Mouse (Mus musculus) neural tube, embryonic 14.5 days (tissue): ENCODE data around the gene Trpc4ap. TPM values are rescaled to one million over a fixed set of nuclear protein-coding genes. Genes with fewer than 3 reads are reported as not detected.

Source experiments
- ATAC-seq: fragments of 200-750 bp; cut with Nextera tagmentation; 2 replicates; pipeline ENCODE4 v1.8.0; 2017; ENCODE audit warnings: low read depth, mild to moderate bottlenecking, moderate TSS enrichment, moderate library complexity
- H3K27ac ChIP-seq: fragments of 300-500 bp; sonication (generic); 2 replicates; pipeline ENCODE4 v1.5.1; 2014; ENCODE audit warnings: low read depth, mild to moderate bottlenecking, control low read depth, low read length, moderate library complexity, mixed read lengths
- H3K27me3 ChIP-seq: fragments of 300-500 bp; sonication (generic); 2 replicates; pipeline ENCODE4 v1.6.1; 2014; ENCODE audit warnings: low read length; ENCODE audit not compliant: control insufficient read depth, insufficient read depth
- H3K36me3 ChIP-seq: fragments of 300-500 bp; sonication (generic); 2 replicates; pipeline ENCODE4 v1.6.1; 2014; ENCODE audit warnings: low read length, mixed read lengths; ENCODE audit not compliant: control insufficient read depth, insufficient read depth
- H3K4me1 ChIP-seq: fragments of 300-500 bp; sonication (generic); 2 replicates; pipeline ENCODE4 v1.6.1; 2014; ENCODE audit warnings: low read length; ENCODE audit not compliant: control insufficient read depth, insufficient read depth
- H3K4me2 ChIP-seq: fragments of 300-500 bp; sonication (generic); 2 replicates; pipeline ENCODE4 v1.6.1; 2014; ENCODE audit warnings: mild to moderate bottlenecking, low read depth, low read length, control low read depth
- H3K4me3 ChIP-seq: fragments of 300-500 bp; sonication (generic); 2 replicates; pipeline ENCODE4 v1.5.1; 2014; ENCODE audit warnings: low read depth, low read length, control low read depth, mixed read lengths
- H3K9ac ChIP-seq: fragments of 300-500 bp; sonication (generic); replicated peaks from 2 replicates; pipeline ENCODE4 v1.6.1; 2014; ENCODE audit warnings: low read depth, mild to moderate bottlenecking, control low read depth, low read length, mixed read lengths
- H3K9me3 ChIP-seq: fragments of 300-500 bp; sonication (generic); 2 replicates; pipeline ENCODE4 v1.6.1; 2016; ENCODE audit warnings: low read length; ENCODE audit not compliant: control insufficient read depth
- WGBS: fragments of 180-500 bp; shearing (Covaris S2); extraction: QIAGEN DNeasy Blood & Tissue Kit; methylation state at CpG from one replicate; pipeline ENCODE4 v1.1.7; 2014; 5-methylcytosine and 5-hydroxymethylcytosine counted together
- microRNA counts: library from miRNA; unstranded; fragments of <30 nt; microRNA quantifications from one replicate; lab custom pipeline; 2016
- microRNA-seq: library from miRNA; unstranded; fragments of <30 nt; microRNA quantifications from one replicate; pipeline ENCODE4, GENCODE M21; 2016
- polyA plus RNA-seq: library from polyadenylated mRNA; unstranded; fragments of >200 nt; fragmentation: Nextera tagmentation; extraction: Ambion mirVana; gene quantifications from 2 replicates; pipeline ENCODE4 v1.2.1, GENCODE M21; 2014

Gene Trpc4ap
- polyA plus RNA-seq, 1 experiment from 2014 or later, result 165 TPM

DNA sequence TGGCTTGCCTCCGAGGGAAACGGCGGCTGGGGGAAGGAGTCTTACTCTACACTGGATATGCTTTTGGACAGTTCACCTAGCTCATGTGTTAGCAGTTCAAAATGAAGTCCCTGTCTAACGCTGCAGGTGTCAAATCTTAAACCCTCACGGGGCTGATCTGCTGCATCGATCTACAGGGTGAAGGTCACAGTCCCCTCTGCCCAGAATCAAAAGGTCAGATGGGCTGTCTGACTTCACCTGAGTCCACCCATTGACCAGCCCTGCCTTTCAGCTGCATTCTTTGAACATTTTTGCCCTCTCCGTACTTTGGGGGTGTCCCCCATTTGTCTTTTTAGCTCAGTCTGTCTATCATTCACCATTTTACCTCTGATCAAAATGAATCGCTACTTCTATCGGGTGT lies 107.1 kb downstream of the Trpc4ap start:
- no peaks in the 10 kb centered on the region for H3K9me3 ChIP-seq
- H3K27ac ChIP-seq, result no peak overlapping the region
- no peak overlapping the region for H3K9ac ChIP-seq
- H3K4me1 ChIP-seq, result no peaks in the 10 kb centered on the region
- H3K4me2 ChIP-seq, result no peak overlapping the region
- ATAC-seq, result no peak
- H3K4me3 ChIP-seq, result no peak overlapping the region
- no peaks in the 10 kb centered on the region; the same call in 1 of the 2 replicates for H3K36me3 ChIP-seq
- 86% methylated on average over 9 of the region's 9 CpGs for WGBS
- H3K27me3 ChIP-seq, result no peaks in the 10 kb centered on the region

MicroRNAs encoded within 50 kb of the gene (microRNA counts, 519-probe panel; counts per million panel counts)
- not detected for microRNA mmu-miR-499 (lab: Ali Mortazavi, UCI)

Small RNAs within 50 kb of the gene (microRNA-seq; reads per million reads assigned to microRNA genes)
- gene Mir499, result 4.6 reads per million, percentile 8 among the genes with 10 or more reads in this experiment

Other genes starting within 250 kb of the Trpc4ap start
- 31.4 and 36.0 TPM in 2 replicates for gene Ncoa6, start 218.5 kb downstream of the Trpc4ap start, polyA plus RNA-seq
- gene Acss2, start 174.4 kb downstream of the Trpc4ap start, polyA plus RNA-seq, result 30.6 and 35.0 TPM in 2 replicates
- gene Ggt7, start 174.1 kb downstream of the Trpc4ap start, polyA plus RNA-seq, result 37.7 and 52.7 TPM in 2 replicates
- 14.9 and 15.1 TPM in 2 replicates for gene Gss, start 99.6 kb downstream of the Trpc4ap start, polyA plus RNA-seq
- 0.50 and 0.52 TPM in 2 replicates for gene Myh7b, start 81.2 kb downstream of the Trpc4ap start, polyA plus RNA-seq
- gene Edem2, start 37.1 kb upstream of the Trpc4ap start, polyA plus RNA-seq, result 38.2 and 42.3 TPM in 2 replicates
- not detected in 2 replicates for gene Gm17581, start 43.5 kb upstream of the Trpc4ap start, polyA plus RNA-seq
- 1.2 and 3.9 TPM in 2 replicates for gene Procr, start 58.7 kb upstream of the Trpc4ap start, polyA plus RNA-seq
- 18.5 and 20.0 TPM in 2 replicates for gene Mmp24, start 83.0 kb upstream of the Trpc4ap start, polyA plus RNA-seq
- gene BC029722, start 127.0 kb upstream of the Trpc4ap start, polyA plus RNA-seq, result 25.1 and 33.5 TPM in 2 replicates
- 133 and 153 TPM in 2 replicates for gene Eif6, start 134.5 kb upstream of the Trpc4ap start, polyA plus RNA-seq
- 0.25 and 0.28 TPM in 2 replicates for gene Fam83c, start 142.5 kb upstream of the Trpc4ap start, polyA plus RNA-seq
- 69.6 and 74.9 TPM in 2 replicates for gene Uqcc1, start 237.9 kb upstream of the Trpc4ap start, polyA plus RNA-seq
- not detected in 2 replicates for gene Gm15557, start 248.3 kb upstream of the Trpc4ap start, polyA plus RNA-seq